Mouse (Mus musculus): ENCODE results near the gene Tnfsf14. TPM values are rescaled to one million over a fixed set of nuclear protein-coding genes. Genes with fewer than 3 reads are reported as not detected.

Gene Tnfsf14
- polyA plus RNA-seq (2015; fragmentation: Nextera tagmentation; extraction: Ambion mirVana) = 0.09 and 0.14 TPM in 2 replicates

DNA sequence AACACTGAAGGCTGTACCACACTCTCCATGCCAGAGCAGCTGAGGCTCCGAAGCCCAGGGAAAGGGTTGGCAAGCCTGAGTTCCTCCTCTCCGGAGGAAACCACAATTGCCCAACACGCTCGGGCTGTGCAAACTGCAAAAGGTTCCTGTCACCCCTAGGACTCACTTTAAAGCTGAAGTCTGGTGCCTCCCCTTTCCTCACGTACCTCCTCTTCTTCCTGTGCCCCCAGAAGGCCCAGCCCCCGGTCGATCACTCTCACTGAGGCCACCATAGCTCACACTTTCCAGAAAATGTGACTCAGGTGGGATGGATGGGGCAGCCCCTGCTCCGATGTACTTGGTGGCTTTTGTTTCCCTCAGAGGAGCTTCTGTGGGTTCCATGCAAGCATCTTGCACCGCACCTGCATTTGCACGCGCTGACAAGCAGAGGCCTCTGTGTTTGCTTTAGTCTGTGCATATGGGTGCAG is at the start of gene Tnfsf14:
Tnfsf14 (minus strand) TSS at position 137 of the 467 bp plus-strand sequence.
- no peak within 1 kb of the TSS for H3K9ac ChIP-seq
- H3K4me2 ChIP-seq = no peak within 1 kb of the TSS
- 84% methylated on average over 11 of the region's 11 CpGs for WGBS
- H3K27ac ChIP-seq = no peak within 1 kb of the TSS
- H3K4me1 ChIP-seq (replicated peaks) = no peaks in the 10 kb centered on the region
- H3K4me3 ChIP-seq = no peak within 1 kb of the TSS
- H3K9me3 ChIP-seq = no peaks in the 10 kb centered on the region
- no peak for ATAC-seq (ENCODE audit: low FRiP score)
- H3K27me3 ChIP-seq = no peaks in the 10 kb centered on the region
- H3K36me3 ChIP-seq = no peaks in the 10 kb centered on the region

DNA sequence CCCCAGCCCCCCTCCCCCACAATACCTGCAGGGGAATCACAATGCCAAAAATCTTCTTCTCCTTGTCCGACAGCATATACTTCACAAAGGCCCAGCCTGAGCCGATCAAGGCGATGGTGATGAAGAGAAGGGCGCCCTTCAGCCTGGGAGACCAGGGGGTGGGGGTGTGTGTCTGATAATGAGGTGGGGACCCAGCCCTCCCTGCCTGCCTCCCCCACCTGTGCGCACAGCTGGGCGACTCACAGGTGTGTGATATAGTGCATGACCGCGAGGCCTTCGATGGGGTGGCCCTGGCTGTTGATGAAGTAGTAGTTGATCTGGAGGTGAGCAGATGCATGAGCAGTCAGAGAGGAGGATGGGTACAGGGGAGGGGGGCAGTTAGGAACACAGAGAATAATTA is 43.2 kb upstream of the Tnfsf14 start:
- Histone ChIP-seq H3K27ac (no peak overlapping the region), H3K36me3 (peaks cover 51% of the 10 kb centered on the region), H3K4me1 (replicated peaks) (0 out of 2 replicates have a peak, but pooled peaks cover 4% of the 10 kb centered on the region), H3K9me3 (no peaks in the 10 kb centered on the region), H3K4me3 (no peak overlapping the region), H3K9ac (no peak overlapping the region), H3K27me3 (no peaks in the 10 kb centered on the region), H3K4me2 (no peak overlapping the region)
- 94% methylated on average over 9 of the region's 9 CpGs for WGBS
- ATAC-seq (ENCODE audit: low FRiP score) = no peak

DNA sequence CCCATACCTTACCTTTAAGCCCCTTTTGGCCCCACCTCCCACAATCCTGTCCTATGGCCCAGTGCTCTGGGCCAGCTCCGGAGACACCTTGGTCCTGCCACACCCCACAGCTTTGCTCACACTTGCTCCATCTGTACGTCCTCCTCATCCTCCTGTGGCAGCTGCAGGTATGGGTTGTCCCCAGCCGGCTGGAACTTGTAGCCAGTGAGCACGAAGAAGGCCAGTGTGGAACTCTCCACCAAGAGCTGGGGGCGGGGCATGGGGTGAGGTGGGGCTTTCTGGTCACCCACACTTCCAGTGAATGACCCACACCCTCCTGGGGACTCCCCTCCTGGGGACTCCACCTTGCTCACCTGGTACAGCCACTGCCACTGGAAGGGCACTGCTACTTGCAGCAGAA is 41.8 kb upstream of the Tnfsf14 start:
- no peak for ATAC-seq (ENCODE audit: low FRiP score)
- Histone ChIP-seq H3K4me2 (no peak overlapping the region), H3K9ac (no peak overlapping the region), H3K9me3 (no peaks in the 10 kb centered on the region), H3K4me1 (replicated peaks) (0 out of 2 replicates have a peak, but pooled peaks cover 4% of the 10 kb centered on the region), H3K36me3 (peaks cover 40% of the 10 kb centered on the region), H3K4me3 (no peak overlapping the region), H3K27me3 (no peaks in the 10 kb centered on the region), H3K27ac (no peak overlapping the region)
- 93% methylated on average over 5 of the region's 5 CpGs for WGBS

DNA sequence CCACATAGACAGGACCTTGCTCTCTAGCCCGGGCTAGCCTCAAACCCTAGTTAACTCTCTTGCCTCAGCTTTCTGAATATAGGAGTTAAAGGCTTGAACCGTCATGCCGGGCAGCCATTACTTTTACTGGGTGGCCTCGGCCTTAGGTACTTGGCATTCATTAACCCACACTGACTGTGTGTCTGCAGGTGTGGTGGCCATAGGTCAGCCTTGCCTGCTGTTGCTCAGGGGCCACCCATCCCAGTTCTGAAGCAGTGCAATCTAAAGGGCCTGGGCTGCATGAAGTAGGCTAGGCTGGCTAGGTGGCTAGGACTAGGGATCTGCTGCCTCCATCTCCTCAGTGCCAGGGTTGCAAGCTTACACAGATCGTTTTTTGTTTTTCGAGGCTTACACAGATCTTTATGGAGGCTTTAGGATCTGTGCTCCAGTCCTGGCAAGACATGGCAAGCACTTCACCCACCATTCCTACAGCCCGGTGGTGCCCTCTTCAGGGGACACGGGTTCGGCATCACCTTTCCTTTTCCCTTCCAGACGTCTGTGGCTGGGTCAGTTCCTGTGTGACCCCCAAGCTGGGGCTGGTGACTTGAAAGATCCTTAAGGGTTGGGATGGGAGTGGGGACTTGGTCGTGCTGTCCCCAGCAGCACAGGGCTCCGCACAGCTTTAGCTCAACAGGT is 40.4 kb upstream of the Tnfsf14 start:
- no peak overlapping the region for H3K27ac ChIP-seq
- no peak overlapping the region for H3K4me2 ChIP-seq
- H3K27me3 ChIP-seq = no peaks in the 10 kb centered on the region
- no peak overlapping the region for H3K9ac ChIP-seq
- H3K4me1 ChIP-seq (replicated peaks) = 0 out of 2 replicates have a peak, but pooled peaks cover 4% of the 10 kb centered on the region
- no peaks in the 10 kb centered on the region for H3K9me3 ChIP-seq
- H3K4me3 ChIP-seq = no peak overlapping the region
- ATAC-seq (ENCODE audit: low FRiP score) = no peak
- H3K36me3 ChIP-seq = peaks cover 40% of the 10 kb centered on the region
- WGBS = 86% methylated on average over 12 of the region's 12 CpGs

DNA sequence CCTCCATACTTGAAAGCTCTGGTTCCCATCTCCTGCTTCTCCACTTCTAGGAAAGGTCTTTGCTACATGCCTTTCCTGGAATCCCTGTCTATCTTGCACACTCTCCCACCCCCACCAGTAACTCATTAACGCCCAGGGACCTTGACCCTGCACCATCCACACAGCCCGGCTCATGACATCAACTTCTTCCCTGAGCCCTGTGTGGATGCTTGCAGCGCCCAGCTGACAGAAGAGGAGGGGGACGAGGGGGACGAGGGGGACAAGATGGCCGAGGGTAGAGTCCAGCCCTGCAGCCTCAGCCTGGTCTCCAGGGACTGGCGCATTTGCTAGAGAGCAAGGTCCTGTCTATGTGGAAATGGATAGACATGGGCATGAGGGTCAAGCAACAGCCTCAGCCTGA is 39.1 kb upstream of the Tnfsf14 start:
- H3K9ac ChIP-seq = no peak overlapping the region
- H3K4me1 ChIP-seq (replicated peaks) = 0 out of 2 replicates have a peak, but pooled peaks cover 4% of the 10 kb centered on the region
- no peaks in the 10 kb centered on the region for H3K9me3 ChIP-seq
- 51% methylated on average over 7 of the region's 7 CpGs for WGBS
- H3K4me3 ChIP-seq = no peak overlapping the region
- no peaks in the 10 kb centered on the region for H3K27me3 ChIP-seq
- peaks cover 36% of the 10 kb centered on the region for H3K36me3 ChIP-seq
- no peak overlapping the region for H3K4me2 ChIP-seq
- no peak for ATAC-seq (ENCODE audit: low FRiP score)
- H3K27ac ChIP-seq = no peak overlapping the region

DNA sequence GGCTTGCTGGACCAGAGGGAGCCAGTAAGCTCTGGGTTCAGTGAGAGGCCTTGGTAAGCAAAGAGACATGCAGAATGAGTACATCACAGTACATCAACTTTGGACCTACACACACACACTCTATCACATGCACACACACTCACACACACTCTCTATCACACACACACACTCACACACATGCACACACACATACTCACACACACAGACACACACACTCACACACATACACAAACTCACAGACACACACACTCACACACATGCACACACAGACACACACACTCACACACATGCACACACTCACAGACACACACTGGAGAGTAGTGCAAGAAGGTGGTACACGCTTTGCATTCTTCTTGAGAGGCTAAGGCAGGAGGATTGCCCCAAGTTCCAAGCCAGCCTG is 38.2 kb upstream of the Tnfsf14 start:
- peaks cover 29% of the 10 kb centered on the region for H3K36me3 ChIP-seq
- no peak for ATAC-seq (ENCODE audit: low FRiP score)
- 0 out of 2 replicates have a peak, but pooled peaks cover 4% of the 10 kb centered on the region for H3K4me1 ChIP-seq (replicated peaks)
- no peak overlapping the region for H3K9ac ChIP-seq
- no peaks in the 10 kb centered on the region for H3K9me3 ChIP-seq
- WGBS = 80% methylated on average over 1 of the region's 1 CpGs
- H3K27ac ChIP-seq = no peak overlapping the region
- no peak overlapping the region for H3K4me2 ChIP-seq
- no peak overlapping the region for H3K4me3 ChIP-seq
- no peaks in the 10 kb centered on the region for H3K27me3 ChIP-seq

DNA sequence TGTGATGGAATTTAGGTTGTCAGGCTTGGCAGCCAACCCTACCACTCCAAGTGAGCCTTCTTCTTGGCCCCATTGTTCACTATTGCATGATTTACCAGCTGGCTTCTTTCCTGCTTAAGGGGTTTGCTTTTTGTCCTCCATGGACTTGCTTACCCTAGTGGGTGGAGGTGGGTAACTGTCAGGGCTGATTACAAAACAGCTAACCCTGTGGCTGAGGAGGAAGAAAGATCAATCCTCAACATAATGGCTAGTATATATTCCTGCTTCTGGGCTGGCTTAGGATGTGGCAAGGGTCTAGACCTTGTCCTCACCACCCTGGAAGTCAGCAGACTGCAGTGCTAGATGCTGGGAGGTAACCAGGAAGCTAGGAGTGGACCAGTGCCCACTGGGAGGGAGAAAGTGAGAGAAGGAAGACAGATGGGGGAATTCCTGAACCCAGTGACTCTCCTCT is 37.4 kb upstream of the Tnfsf14 start:
- H3K4me3 ChIP-seq = no peak overlapping the region
- 0 out of 2 replicates have a peak, but pooled peaks cover 4% of the 10 kb centered on the region for H3K4me1 ChIP-seq (replicated peaks)
- H3K9me3 ChIP-seq = no peaks in the 10 kb centered on the region
- H3K9ac ChIP-seq = no peak overlapping the region
- ATAC-seq (ENCODE audit: low FRiP score) = no peak
- no peak overlapping the region for H3K27ac ChIP-seq
- peaks cover 20% of the 10 kb centered on the region for H3K36me3 ChIP-seq
- no peaks in the 10 kb centered on the region for H3K27me3 ChIP-seq
- no peak overlapping the region for H3K4me2 ChIP-seq

DNA sequence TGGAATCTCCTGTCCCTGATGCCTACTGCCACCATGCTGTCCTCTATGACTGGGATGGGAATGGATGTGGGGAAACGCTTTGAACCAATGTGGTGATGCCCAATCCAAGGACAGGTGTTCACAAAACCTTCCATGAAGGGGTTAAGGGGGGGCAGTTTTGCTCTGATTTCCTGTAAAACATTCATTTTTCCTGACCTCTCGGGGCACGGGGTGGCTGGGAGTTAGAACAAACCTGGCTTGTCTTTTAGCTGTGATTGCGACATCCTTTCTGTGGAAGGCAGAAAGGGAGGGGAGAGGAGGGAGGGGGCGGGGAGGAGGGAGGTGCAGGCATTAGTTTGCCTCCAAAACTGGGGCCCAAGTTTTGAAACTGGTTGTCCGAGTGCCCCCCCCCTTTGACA is 36.8 kb upstream of the Tnfsf14 start:
- no peaks in the 10 kb centered on the region for H3K9me3 ChIP-seq
- WGBS = 78% methylated on average over 5 of the region's 6 CpGs
- no peak overlapping the region for H3K4me3 ChIP-seq
- H3K9ac ChIP-seq = no peak overlapping the region
- H3K4me2 ChIP-seq = no peak overlapping the region
- peaks cover 14% of the 10 kb centered on the region for H3K36me3 ChIP-seq
- no peak overlapping the region for H3K27ac ChIP-seq
- H3K4me1 ChIP-seq (replicated peaks) = 0 out of 2 replicates have a peak, but pooled peaks cover 4% of the 10 kb centered on the region
- ATAC-seq (ENCODE audit: low FRiP score) = no peak
- 0 out of 2 replicates have a peak, but pooled peaks cover 3% of the 10 kb centered on the region for H3K27me3 ChIP-seq

DNA sequence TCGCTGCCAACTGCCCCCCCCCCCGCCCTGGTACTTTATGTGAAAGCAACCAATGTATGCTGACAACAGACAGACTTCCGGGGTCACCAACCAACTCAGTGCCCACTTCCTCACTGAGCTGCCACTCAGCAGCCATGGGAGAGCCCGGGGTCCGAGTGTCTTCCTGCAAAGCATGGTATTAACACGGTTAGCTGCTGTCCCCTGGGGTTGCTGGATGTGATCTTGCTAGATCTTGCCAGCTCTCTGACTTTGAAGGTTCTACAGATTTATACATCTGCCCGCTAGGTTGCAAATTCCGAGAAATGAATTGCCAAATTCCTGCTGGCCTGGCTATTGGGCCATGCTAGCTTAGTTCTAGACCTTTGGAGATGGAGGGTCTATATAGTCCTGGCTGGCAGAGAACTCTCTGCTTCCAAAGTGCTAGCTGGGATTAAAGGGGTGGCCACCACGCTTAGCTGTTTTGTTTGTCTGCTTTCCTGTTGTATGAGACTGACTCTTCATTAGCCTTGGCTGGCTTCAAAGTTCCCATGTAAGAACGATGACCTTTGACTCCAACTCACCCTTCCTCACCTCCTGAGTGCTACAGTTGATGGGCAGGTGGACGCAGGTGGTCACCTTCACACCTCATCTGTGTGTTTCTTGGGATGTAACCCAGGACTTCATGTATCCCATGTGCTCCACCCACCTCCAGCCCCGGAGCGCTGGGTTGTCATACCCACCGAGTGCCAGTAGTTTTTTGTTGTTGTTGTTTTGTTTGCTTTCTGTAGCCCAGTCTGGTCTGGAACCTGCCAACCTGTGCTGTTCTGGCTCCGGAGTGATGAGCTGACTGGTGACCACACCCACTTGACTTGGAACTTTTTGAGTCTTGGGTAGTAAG is 36.1 kb upstream of the Tnfsf14 start:
- H3K4me3 ChIP-seq = no peak overlapping the region
- no peak for ATAC-seq (ENCODE audit: low FRiP score)
- WGBS = 79% methylated on average over 15 of the region's 15 CpGs
- 0 out of 2 replicates have a peak, but pooled peaks cover 4% of the 10 kb centered on the region for H3K4me1 ChIP-seq (replicated peaks)
- H3K27me3 ChIP-seq = 0 out of 2 replicates have a peak, but pooled peaks cover 5% of the 10 kb centered on the region
- no peak overlapping the region for H3K4me2 ChIP-seq
- no peak overlapping the region for H3K27ac ChIP-seq
- peaks cover 10% of the 10 kb centered on the region for H3K36me3 ChIP-seq
- no peak overlapping the region for H3K9ac ChIP-seq
- no peaks in the 10 kb centered on the region for H3K9me3 ChIP-seq

DNA sequence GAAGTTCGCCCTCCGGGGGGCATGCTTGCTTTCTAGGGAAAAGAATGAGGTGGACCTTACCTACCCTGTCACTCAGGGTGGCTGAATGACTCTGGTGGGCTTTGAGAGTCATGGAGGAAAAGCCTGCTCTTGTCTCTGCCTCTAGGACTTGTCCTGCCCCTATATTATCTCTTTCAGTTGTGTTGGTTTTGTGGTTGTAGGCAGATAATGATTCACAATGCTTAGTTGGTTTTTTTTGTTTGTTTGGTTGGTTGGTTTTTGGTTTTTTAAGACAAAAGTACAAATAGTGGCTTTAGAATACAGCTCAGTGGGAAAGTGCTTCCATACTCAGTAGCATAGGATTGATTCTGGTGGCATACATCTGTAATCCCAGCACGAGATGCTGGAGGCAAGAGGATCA is 34.9 kb upstream of the Tnfsf14 start:
- Histone ChIP-seq H3K27ac (no peak overlapping the region), H3K4me3 (no peak overlapping the region), H3K36me3 (no peaks in the 10 kb centered on the region), H3K9me3 (no peaks in the 10 kb centered on the region), H3K4me2 (no peak overlapping the region), H3K4me1 (replicated peaks) (0 out of 2 replicates have a peak, but pooled peaks cover 4% of the 10 kb centered on the region), H3K9ac (no peak overlapping the region), H3K27me3 (0 out of 2 replicates have a peak, but pooled peaks cover 10% of the 10 kb centered on the region)
- WGBS = 91% methylated on average over 3 of the region's 3 CpGs
- no peak for ATAC-seq (ENCODE audit: low FRiP score)

DNA sequence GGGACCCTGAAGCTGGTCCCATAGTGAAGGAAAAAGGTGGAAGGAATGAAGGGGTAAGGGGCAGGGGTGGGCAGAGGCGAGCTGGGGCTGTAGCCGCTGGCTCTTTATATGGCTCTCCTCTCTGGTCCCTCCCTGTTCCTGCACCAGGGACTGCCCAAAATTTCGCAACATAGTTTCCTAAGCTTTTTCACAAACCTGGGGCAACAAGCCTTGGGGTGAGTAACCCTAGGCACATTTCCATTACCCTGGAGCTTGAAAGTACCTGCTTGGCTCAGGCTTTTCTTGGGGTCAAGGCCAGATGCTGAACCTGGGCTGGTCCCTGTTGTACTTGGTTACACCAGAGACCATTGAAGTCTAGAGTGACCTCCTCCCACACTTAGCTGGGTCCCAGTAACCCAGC is 34.0 kb upstream of the Tnfsf14 start, which contains the start of gene C3:
C3 (minus strand) TSS at position 123 of the 400 bp plus-strand sequence.
- Histone ChIP-seq H3K9me3 (no peaks in the 10 kb centered on the region), H3K27ac (no peak within 1 kb of the TSS), H3K27me3 (peaks cover 12% of the 10 kb centered on the region; the same call in 1 of the 2 replicates), H3K4me3 (no peak within 1 kb of the TSS), H3K9ac (no peak within 1 kb of the TSS), H3K4me1 (replicated peaks) (0 out of 2 replicates have a peak, but pooled peaks cover under 1% of the 10 kb centered on the region), H3K36me3 (no peaks in the 10 kb centered on the region), H3K4me2 (no peak within 1 kb of the TSS)
- ATAC-seq (ENCODE audit: low FRiP score) = no peak
- WGBS = 85% methylated on average over 3 of the region's 3 CpGs

DNA sequence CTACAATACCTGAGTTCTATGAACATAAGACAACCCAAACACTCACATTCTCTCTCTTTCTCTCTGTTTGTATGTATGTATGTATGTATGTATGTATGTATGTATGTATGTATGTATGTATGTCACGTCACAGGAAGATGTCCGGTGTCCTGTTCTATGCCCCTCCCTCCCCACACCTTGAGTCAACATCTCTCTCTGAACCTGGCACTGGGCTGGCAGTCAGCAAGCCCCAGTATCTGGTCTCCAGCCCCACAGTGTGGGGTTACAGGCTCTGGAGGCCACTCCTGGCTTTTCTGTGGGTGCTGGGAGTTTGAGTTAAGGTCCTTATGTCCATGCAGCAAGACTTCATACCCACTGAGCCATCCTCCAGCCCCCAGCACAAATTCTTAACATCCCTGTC is 33.5 kb upstream of the Tnfsf14 start:
- Histone ChIP-seq H3K9me3 (no peaks in the 10 kb centered on the region), H3K36me3 (no peaks in the 10 kb centered on the region)
- ATAC-seq (ENCODE audit: low FRiP score) = no peak

More for the DNA sequence above, 33.5 kb upstream of the Tnfsf14 start:
- Histone ChIP-seq H3K27me3 (peaks cover 12% of the 10 kb centered on the region; the same call in 1 of the 2 replicates), H3K4me3 (no peak overlapping the region), H3K4me1 (replicated peaks) (no peaks in the 10 kb centered on the region), H3K9ac (no peak overlapping the region), H3K27ac (no peak overlapping the region), H3K4me2 (no peak overlapping the region)
- 70% methylated on average over 2 of the region's 2 CpGs for WGBS

Data from hindbrain, embryonic 13.5 days (tissue).